Mouse (Mus musculus): ENCODE data around the gene Fam205c. TPM values are rescaled to one million over a fixed set of nuclear protein-coding genes. Genes with fewer than 3 reads are reported as not detected.
"Not testable (repeated sequence)": the region's sequence is repeated elsewhere in the genome, so short reads cannot be mapped to it uniquely, and the experiment has no call there.

The Fam205c gene
- polyA plus RNA-seq, 1 experiment from 2014 or later = not detected

GRCm38 (mm10) chr4:42876586-42877291 is 2.7 kb upstream of the Fam205c start:
- no peaks in the 10 kb centered on the region for H3K36me3 ChIP-seq
- no peak overlapping the region for H3K4me2 ChIP-seq
- no peaks in the 10 kb centered on the region for H3K9me3 ChIP-seq
- no peaks in the 10 kb centered on the region for H3K4me1 ChIP-seq (replicated peaks)
- H3K4me3 ChIP-seq (replicated peaks) = no peak overlapping the region
- H3K27me3 ChIP-seq = no peaks in the 10 kb centered on the region
- no peak overlapping the region for H3K9ac ChIP-seq (replicated peaks)
- ATAC-seq (ENCODE audit: insufficient number of reproducible peaks, insufficient read depth, low FRiP score, low TSS enrichment, low read depth) = peak; percentile 89; the same call in 1 of the 2 replicates
- no peak overlapping the region for H3K27ac ChIP-seq
- 35% methylated on average over 5 of the region's 5 CpGs for WGBS

- no peaks in the 10 kb centered on the region for H3K9me3 ChIP-seq
- ATAC-seq (ENCODE audit: insufficient number of reproducible peaks, insufficient read depth, low FRiP score, low TSS enrichment, low read depth) = no peak
- 68% methylated on average over 16 of the region's 16 CpGs for WGBS
These were observed 1.1 kb downstream of the Fam205c start for GRCm38 (mm10) chr4:42872746-42873435.

GRCm38 (mm10) chr4:42872151-42872550 is 1.9 kb downstream of the Fam205c start:
- no peak for ATAC-seq (ENCODE audit: insufficient number of reproducible peaks, insufficient read depth, low FRiP score, low TSS enrichment, low read depth)
- H3K9ac ChIP-seq (replicated peaks) = no peak overlapping the region
- WGBS = 89% methylated on average over 7 of the region's 7 CpGs

More at GRCm38 (mm10) chr4:42872746-42873435, 1.1 kb downstream of the Fam205c start:
- Histone ChIP-seq H3K36me3 (no peaks in the 10 kb centered on the region), H3K4me2 (no peak overlapping the region), H3K4me3 (replicated peaks) (no peak overlapping the region), H3K27ac (no peak overlapping the region), H3K9ac (replicated peaks) (no peak overlapping the region), H3K27me3 (no peaks in the 10 kb centered on the region), H3K4me1 (replicated peaks) (no peaks in the 10 kb centered on the region)

GRCm38 (mm10) chr4:42870748-42871147 is 3.3 kb downstream of the Fam205c start:
- Histone ChIP-seq H3K9me3 (no peaks in the 10 kb centered on the region), H3K27me3 (no peaks in the 10 kb centered on the region), H3K9ac (replicated peaks) (no peak overlapping the region), H3K4me1 (replicated peaks) (no peaks in the 10 kb centered on the region), H3K4me2 (no peak overlapping the region), H3K36me3 (no peaks in the 10 kb centered on the region), H3K4me3 (replicated peaks) (no peak overlapping the region), H3K27ac (no peak overlapping the region)
- ATAC-seq (ENCODE audit: insufficient number of reproducible peaks, insufficient read depth, low FRiP score, low TSS enrichment, low read depth) = no peak
- WGBS = 76% methylated on average over 5 of the region's 5 CpGs

More at GRCm38 (mm10) chr4:42872151-42872550, 1.9 kb downstream of the Fam205c start:
- Histone ChIP-seq H3K9me3 (no peaks in the 10 kb centered on the region), H3K36me3 (no peaks in the 10 kb centered on the region), H3K4me1 (replicated peaks) (no peaks in the 10 kb centered on the region), H3K4me2 (no peak overlapping the region), H3K27me3 (no peaks in the 10 kb centered on the region), H3K27ac (no peak overlapping the region), H3K4me3 (replicated peaks) (no peak overlapping the region)

GRCm38 (mm10) chr4:42868193-42868592 is 5.8 kb downstream of the Fam205c start:
- no peaks in the 10 kb centered on the region for H3K27me3 ChIP-seq
- WGBS = 86% methylated on average over 5 of the region's 5 CpGs
- no peak overlapping the region for H3K9ac ChIP-seq (replicated peaks)
- H3K9me3 ChIP-seq = no peaks in the 10 kb centered on the region
- no peaks in the 10 kb centered on the region for H3K4me1 ChIP-seq (replicated peaks)
- H3K27ac ChIP-seq = no peak overlapping the region
- no peak overlapping the region for H3K4me2 ChIP-seq
- ATAC-seq (ENCODE audit: insufficient number of reproducible peaks, insufficient read depth, low FRiP score, low TSS enrichment, low read depth) = no peak
- H3K4me3 ChIP-seq (replicated peaks) = no peak overlapping the region
- H3K36me3 ChIP-seq = no peaks in the 10 kb centered on the region

- Histone ChIP-seq H3K4me3 (replicated peaks) (no peak overlapping the region), H3K27ac (no peak overlapping the region), H3K9ac (replicated peaks) (no peak overlapping the region), H3K4me2 (no peak overlapping the region), H3K4me1 (replicated peaks) (no peaks in the 10 kb centered on the region), H3K36me3 (no peaks in the 10 kb centered on the region), H3K27me3 (no peaks in the 10 kb centered on the region), H3K9me3 (no peaks in the 10 kb centered on the region)
- ATAC-seq (ENCODE audit: insufficient number of reproducible peaks, insufficient read depth, low FRiP score, low TSS enrichment, low read depth) = no peak
- WGBS = 76% methylated on average over 3 of the region's 3 CpGs
These were observed 6.6 kb downstream of the Fam205c start for GRCm38 (mm10) chr4:42867390-42867789.

GRCm38 (mm10) chr4:42863487-42863886 is 10.5 kb downstream of the Fam205c start:
- 81% methylated on average over 5 of the region's 5 CpGs for WGBS
- not testable (repeated sequence) for H3K4me1 ChIP-seq (replicated peaks); ATAC-seq (ENCODE audit: insufficient number of reproducible peaks, insufficient read depth, low FRiP score, low TSS enrichment, low read depth)

GRCm38 (mm10) chr4:42860483-42860882 is 13.6 kb downstream of the Fam205c start:
- 85% methylated on average over 9 of the region's 9 CpGs for WGBS
- H3K4me3 ChIP-seq (replicated peaks) = not testable (repeated sequence)

More at GRCm38 (mm10) chr4:42863487-42863886, 10.5 kb downstream of the Fam205c start:
- not testable (repeated sequence) for H3K27ac ChIP-seq; H3K9ac ChIP-seq (replicated peaks); H3K27me3 ChIP-seq; H3K4me2 ChIP-seq; H3K36me3 ChIP-seq; H3K9me3 ChIP-seq; H3K4me3 ChIP-seq (replicated peaks)

GRCm38 (mm10) chr4:42856671-42857070 is 17.4 kb downstream of the Fam205c start, which contains the start of gene Gm12394:
Gene Gm12394, minus strand, starts transcription at chr4:42856771.
- not testable (repeated sequence) for ATAC-seq (ENCODE audit: insufficient number of reproducible peaks, insufficient read depth, low FRiP score, low TSS enrichment, low read depth); H3K4me2 ChIP-seq; H3K4me1 ChIP-seq (replicated peaks); H3K36me3 ChIP-seq; H3K4me3 ChIP-seq (replicated peaks); H3K9me3 ChIP-seq; H3K27ac ChIP-seq; H3K9ac ChIP-seq (replicated peaks); H3K27me3 ChIP-seq
- WGBS = 85% methylated on average over 1 of the region's 1 CpGs

More at GRCm38 (mm10) chr4:42860483-42860882, 13.6 kb downstream of the Fam205c start:
- not testable (repeated sequence) for H3K9me3 ChIP-seq; H3K9ac ChIP-seq (replicated peaks); ATAC-seq (ENCODE audit: insufficient number of reproducible peaks, insufficient read depth, low FRiP score, low TSS enrichment, low read depth); H3K27me3 ChIP-seq; H3K4me1 ChIP-seq (replicated peaks); H3K27ac ChIP-seq; H3K4me2 ChIP-seq; H3K36me3 ChIP-seq

- not testable (repeated sequence) for H3K4me3 ChIP-seq (replicated peaks); H3K4me2 ChIP-seq; ATAC-seq (ENCODE audit: insufficient number of reproducible peaks, insufficient read depth, low FRiP score, low TSS enrichment, low read depth); H3K27ac ChIP-seq; H3K36me3 ChIP-seq; H3K27me3 ChIP-seq; H3K9me3 ChIP-seq; H3K4me1 ChIP-seq (replicated peaks); H3K9ac ChIP-seq (replicated peaks)
- WGBS = 100% methylated on average over 1 of the region's 1 CpGs
These were observed 20.2 kb downstream of the Fam205c start, which contains the start of gene Fam205a1 for GRCm38 (mm10) chr4:42853788-42854187. Gene Fam205a1, minus strand, starts transcription at chr4:42853888.

Data from limb, embryonic 12.5 days (tissue).